Mouse (Mus musculus) liver, embryonic 14.5 days (tissue): ENCODE measurements around the gene Sept11. TPM values are rescaled to one million over a fixed set of nuclear protein-coding genes. Genes with fewer than 3 reads are reported as not detected.

ENCODE experiments used
- ATAC-seq: fragments of 200-750 bp; cut with Nextera tagmentation; 2 replicates; pipeline ENCODE4 v1.8.0; 2017; ENCODE audit warnings: moderate number of reproducible peaks, mild to moderate bottlenecking, moderate library complexity; ENCODE audit not compliant: insufficient read depth
- DNase-seq, 3 experiments: peaks; one replicate each; pipeline ENCODE4 v3.0.0-alpha.2; 2012 to 2013; ENCODE audit warnings: low read depth in 3 of 3, low spot score in 3 of 3
- H3K27ac ChIP-seq: fragments of 300-500 bp; sonication (generic); 2 replicates; pipeline ENCODE4 v1.5.1; 2014; ENCODE audit warnings: moderate library complexity, mild to moderate bottlenecking, control low read depth, inconsistent platforms
- H3K27me3 ChIP-seq: fragments of 300-500 bp; sonication (generic); 2 replicates; pipeline ENCODE4 v1.6.1; 2014; ENCODE audit warnings: mild to moderate bottlenecking, low read length, moderate library complexity; ENCODE audit not compliant: control insufficient read depth, insufficient read depth
- H3K36me3 ChIP-seq: fragments of 300-500 bp; sonication (generic); replicated peaks from 2 replicates; pipeline ENCODE4 v1.6.1; 2014; ENCODE audit warnings: low read depth; ENCODE audit not compliant: control insufficient read depth, insufficient read depth
- H3K4me1 ChIP-seq, 2 experiments: fragments of 200-500 bp in 1 of 2; fragments of 300-500 bp in 1 of 2; sonication (generic) in 1 of 2; replicated peaks; 2 replicates each; pipeline ENCODE4 v1.6.1; 2012 to 2014; ENCODE audit warnings: antibody characterized with exemption in 1 of 2, inconsistent platforms in 1 of 2, low read length in 1 of 2; ENCODE audit not compliant: control insufficient read depth in 2 of 2, insufficient read depth in 2 of 2
- H3K4me2 ChIP-seq: fragments of 300-500 bp; sonication (generic); 2 replicates; pipeline ENCODE4 v1.6.1; 2014; ENCODE audit warnings: low read depth, mild to moderate bottlenecking, control low read depth, moderate library complexity
- H3K4me3 ChIP-seq, 2 experiments: fragments of 200-500 bp in 1 of 2; fragments of 300-500 bp in 1 of 2; sonication (generic) in 1 of 2; 2 replicates each; pipeline ENCODE4 v1.5.1; 2012 to 2014; ENCODE audit warnings: low read depth in 2 of 2, low read length in 2 of 2, mild to moderate bottlenecking in 2 of 2, control low read depth in 1 of 2, inconsistent platforms in 1 of 2, moderate library complexity in 1 of 2; ENCODE audit not compliant: insufficient read depth in 1 of 2
- H3K9ac ChIP-seq: fragments of 300-500 bp; sonication (generic); replicated peaks from 2 replicates; pipeline ENCODE4 v1.6.1; 2014; ENCODE audit warnings: mild to moderate bottlenecking, control low read depth, moderate library complexity
- H3K9me3 ChIP-seq: fragments of 300-500 bp; sonication (generic); 2 replicates; pipeline ENCODE4 v1.6.1; 2016; ENCODE audit warnings: low read length, mixed read lengths; ENCODE audit not compliant: control insufficient read depth
- CTCF ChIP-seq: IDR thresholded peaks from 2 replicates; pipeline ENCODE4 v1.5.1; 2016; ENCODE audit warnings: antibody characterized with exemption, low read depth, control low read depth
- EP300 ChIP-seq: IDR thresholded peaks from 2 replicates; pipeline ENCODE4 v1.6.1; 2016; ENCODE audit warnings: antibody characterized with exemption, low read depth
- WGBS: fragments of 180-500 bp; shearing (Covaris S2); extraction: QIAGEN DNeasy Blood & Tissue Kit; methylation state at CpG from one replicate; pipeline ENCODE4 v1.1.7; 2014; ENCODE audit not compliant: insufficient replicate concordance; 5-methylcytosine and 5-hydroxymethylcytosine counted together
- polyA plus RNA-seq, 2 experiments: library from polyadenylated mRNA; depleted of rRNA in 1 of 2; stranded (reverse) in 1 of 2; unstranded in 1 of 2; fragments of >200 nt; fragmentation: Nextera tagmentation in 1 of 2; extraction: Ambion mirVana in 1 of 2; gene quantifications; 2 replicates each; pipeline versions ENCODE4 v1.2.1 to v1.2.3; 2012 to 2014

Gene Sept11
- polyA plus RNA-seq (2012; rRNA removed), result 11.1 and 13.8 TPM in 2 replicates
- polyA plus RNA-seq (2014; fragmentation: Nextera tagmentation; extraction: Ambion mirVana), result 18.6 and 21.4 TPM in 2 replicates

GRCm38 (mm10) chr5:93092857-93093622 lies at the start of gene Sept11:
TSS of gene Sept11 (plus strand) at chr5:93093437.
- H3K4me1 ChIP-seq, result peaks cover 4 to 15% of the 10 kb centered on the region in 2 experiments
- ATAC-seq, result peak; percentile 93
- H3K27ac ChIP-seq, result no peak within 1 kb of the TSS
- no peaks in the 10 kb centered on the region for H3K27me3 ChIP-seq
- under 1% methylated on average over 63 of the region's 63 CpGs for WGBS
- peak within 1 kb of the TSS; percentile 82 for H3K4me2 ChIP-seq
- H3K9me3 ChIP-seq, result no peaks in the 10 kb centered on the region
- peak; percentile 23; the same call in 1 of the 2 replicates for TF ChIP-seq EP300
- TF ChIP-seq CTCF, result no peak
- no peaks in the 10 kb centered on the region for H3K36me3 ChIP-seq
- peak; percentile 64 to 67 (median 65) for DNase-seq
- peak within 1 kb of the TSS; percentile 69 to 86 for H3K4me3 ChIP-seq
- H3K9ac ChIP-seq, result peak within 1 kb of the TSS; percentile 70

GRCm38 (mm10) chr5:93043688-93044583 lies 49.3 kb upstream of the Sept11 start:
- TF ChIP-seq EP300 (no peak), CTCF (no peak)
- no peak for DNase-seq
- no peaks in the 10 kb centered on the region; a peak in 1 of 4 replicates for H3K4me1 ChIP-seq
- H3K9ac ChIP-seq, result no peak overlapping the region
- peaks cover 39% of the 10 kb centered on the region for H3K27me3 ChIP-seq
- H3K36me3 ChIP-seq, result no peaks in the 10 kb centered on the region
- no peaks in the 10 kb centered on the region for H3K9me3 ChIP-seq
- H3K4me3 ChIP-seq, result peak overlapping the region in 1 of 2 experiments; percentile 20; a peak in 3 of 4 replicates
- WGBS, result 4% methylated on average over 64 of the region's 69 CpGs
- H3K4me2 ChIP-seq, result peak overlapping the region; percentile 45
- no peak overlapping the region for H3K27ac ChIP-seq
- no peak for ATAC-seq

- Histone ChIP-seq H3K36me3 (no peaks in the 10 kb centered on the region), H3K4me3 (peak within 1 kb of the TSS; percentile 2 to 20; a peak in 3 of 4 replicates), H3K4me2 (peak within 1 kb of the TSS; percentile 45), H3K4me1 (no peaks in the 10 kb centered on the region; a peak in 1 of 4 replicates), H3K27ac (no peak within 1 kb of the TSS), H3K27me3 (peaks cover 39% of the 10 kb centered on the region), H3K9ac (no peak within 1 kb of the TSS), H3K9me3 (no peaks in the 10 kb centered on the region)
- under 1% methylated on average over 66 of the region's 68 CpGs for WGBS
- ATAC-seq (peak; percentile 82), DNase-seq (peak in 2 of 3 experiments; percentile 31 to 37)
- no peak for TF ChIP-seq EP300
Measured at GRCm38 (mm10) chr5:93044584-93045370, 48.5 kb upstream of the Sept11 start, which contains the start of gene Sowahb. TSS of gene Sowahb (minus strand) at chr5:93045022.

- DNase-seq, result no peak
- H3K36me3 ChIP-seq, result no peaks in the 10 kb centered on the region
- no peak overlapping the region for H3K27ac ChIP-seq
- H3K9me3 ChIP-seq, result no peaks in the 10 kb centered on the region
- ATAC-seq, result peak; percentile 36; the same call in 1 of the 2 replicates
- WGBS, result under 1% methylated on average over 19 of the region's 19 CpGs
- H3K4me2 ChIP-seq, result peak overlapping the region; percentile 45
- H3K27me3 ChIP-seq, result peaks cover 39% of the 10 kb centered on the region
- H3K9ac ChIP-seq, result no peak overlapping the region
- peak overlapping the region; percentile 1 to 20; a peak in 3 of 4 replicates for H3K4me3 ChIP-seq
- TF ChIP-seq CTCF, result no peak
- no peak for TF ChIP-seq EP300
- no peaks in the 10 kb centered on the region for H3K4me1 ChIP-seq
Measured at GRCm38 (mm10) chr5:93045371-93045714, 47.9 kb upstream of the Sept11 start.
